Mouse (Mus musculus) T-helper 1 cell (primary cell): ENCODE data around the gene Bend4.

ENCODE experiments used
- in situ Hi-C: fragments of 300-600 bp; cut with MboI, MseI; formaldehyde crosslinking; loops from one replicate; pipeline ENCODE4 v1.15.1; 2025; ENCODE audit warnings: high pct_unique_total_duplicates

Gene Bend4

DNA sequence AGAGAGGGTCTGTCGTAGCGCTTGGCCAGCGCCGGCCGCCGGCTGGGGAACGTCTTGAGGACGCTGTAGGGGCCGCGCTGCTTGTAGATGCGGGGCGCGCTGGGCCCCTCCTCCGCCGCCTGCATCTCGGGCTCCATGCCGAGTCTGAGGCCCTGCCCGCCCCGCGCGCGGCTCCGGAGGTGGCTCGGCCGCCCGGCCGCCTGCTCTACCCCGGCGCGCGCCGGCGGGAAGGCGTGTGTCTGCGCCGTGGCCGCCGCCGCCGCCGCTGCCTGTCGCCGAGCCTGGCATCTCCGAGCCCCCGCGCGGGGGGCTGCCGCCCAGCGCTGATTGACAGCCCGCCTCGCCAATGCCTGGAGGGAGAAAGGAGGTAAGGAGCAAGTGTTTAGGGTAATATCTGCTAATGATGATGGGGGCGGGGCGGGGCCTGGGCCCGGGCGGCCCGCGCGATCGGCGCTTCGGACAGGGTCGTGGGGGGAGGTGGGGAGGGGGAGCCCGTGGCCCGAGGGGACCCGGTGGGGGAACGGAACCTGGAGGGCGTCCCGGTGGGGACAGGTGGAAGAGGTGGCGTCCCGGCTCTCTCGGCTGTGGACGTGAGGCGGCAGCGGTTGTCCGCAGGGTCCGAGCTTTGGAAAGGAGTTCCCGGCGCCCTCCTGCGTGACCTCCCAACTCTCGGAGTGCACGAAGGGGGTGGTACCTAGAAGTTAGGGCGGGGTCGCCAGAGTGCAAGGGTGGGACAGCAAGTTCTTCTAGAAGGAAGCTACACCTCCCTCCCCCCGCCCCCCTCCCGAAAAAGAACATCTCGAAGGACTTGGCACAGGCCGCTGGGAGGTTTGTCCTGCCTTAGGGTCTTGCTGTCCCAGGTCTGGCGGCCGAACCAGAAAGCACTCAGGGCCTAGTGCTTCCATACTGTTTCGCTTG lies at the start of gene Bend4:
Gene Bend4 (minus strand): TSS at position 868 of the 918 bp plus-strand sequence.
- in situ Hi-C loops: no loop called here

- in situ Hi-C loops: no loop called here
Measured at GRCm38 (mm10) chr5:67473723-67474122, 45.6 kb upstream of the Bend4 start.

- in situ Hi-C loops: no loop called here
Measured at GRCm38 (mm10) chr5:67473094-67473493, 45.0 kb upstream of the Bend4 start.

DNA sequence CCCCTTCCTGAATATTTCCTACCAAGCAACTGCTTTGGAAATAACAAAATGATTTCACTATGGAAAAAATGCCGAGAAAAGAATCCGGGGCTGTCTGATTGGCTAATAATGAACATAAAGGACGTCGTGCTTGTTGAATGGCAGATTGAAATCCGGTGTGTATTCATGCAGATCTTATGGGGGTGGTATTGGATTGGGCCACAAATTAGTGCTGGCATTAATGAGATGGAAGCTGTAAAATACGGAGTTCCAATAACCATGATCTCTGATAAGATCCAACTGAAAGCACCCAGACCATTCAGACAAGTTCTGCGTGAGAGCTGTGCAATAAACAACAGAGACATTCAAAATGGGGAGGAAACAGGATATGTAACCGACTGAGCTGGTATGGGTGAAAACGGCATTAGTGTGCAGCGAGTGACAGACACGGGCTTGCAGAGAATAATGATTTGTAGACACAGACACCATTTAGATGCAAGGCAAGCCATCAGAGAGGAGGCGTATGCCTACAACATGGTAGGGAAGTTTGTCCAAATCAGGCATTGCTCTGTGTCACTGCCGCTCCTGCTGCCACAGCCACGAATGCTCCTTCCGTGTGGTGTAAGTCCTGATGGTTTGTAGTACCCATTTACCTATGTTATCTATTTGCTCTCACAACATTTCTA lies 38.9 kb upstream of the Bend4 start:
- in situ Hi-C loops: no loop called here

DNA sequence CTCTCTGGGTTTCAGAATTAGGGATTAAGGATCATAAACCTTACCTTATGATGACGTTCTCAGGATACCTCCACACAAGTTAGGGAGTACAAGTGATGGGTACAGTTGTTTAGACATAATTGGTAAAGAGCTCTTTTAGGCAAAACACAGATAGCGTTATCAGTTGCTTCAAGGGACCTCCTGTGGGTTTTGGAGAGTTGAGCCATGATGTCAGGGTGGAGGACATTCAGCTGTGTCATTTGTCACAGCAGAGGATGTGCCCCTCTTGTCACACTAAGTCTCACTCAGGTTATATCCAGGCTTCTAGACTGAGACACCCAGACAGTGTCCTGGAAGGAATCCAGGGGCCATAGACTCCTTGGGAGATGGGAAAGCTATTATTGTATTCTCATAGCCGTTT lies 36.8 kb upstream of the Bend4 start:
- in situ Hi-C loops: no loop called here

GRCm38 (mm10) chr5:67463636-67464035 lies 35.5 kb upstream of the Bend4 start:
- in situ Hi-C loops: no loop called here

DNA sequence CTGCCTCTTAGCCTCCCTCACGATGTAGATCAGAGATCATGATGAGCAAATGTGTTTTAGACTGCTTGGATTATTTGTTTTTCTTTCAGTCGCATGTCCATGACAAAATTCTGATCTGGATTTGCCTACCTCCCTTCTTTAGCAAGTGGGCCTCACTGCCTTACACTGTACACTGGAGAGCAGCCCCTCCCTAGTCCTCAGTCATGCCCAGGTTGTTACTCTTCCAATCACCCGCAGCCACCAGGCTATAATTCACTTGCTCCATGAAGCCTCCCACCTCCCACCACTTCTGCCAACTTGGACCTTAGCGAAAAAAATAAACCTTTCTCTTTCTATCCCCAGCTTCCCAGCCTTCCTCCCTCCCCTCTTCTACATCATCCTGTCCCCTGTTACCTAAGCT lies 34.2 kb upstream of the Bend4 start:
- in situ Hi-C loops: no loop called here

DNA sequence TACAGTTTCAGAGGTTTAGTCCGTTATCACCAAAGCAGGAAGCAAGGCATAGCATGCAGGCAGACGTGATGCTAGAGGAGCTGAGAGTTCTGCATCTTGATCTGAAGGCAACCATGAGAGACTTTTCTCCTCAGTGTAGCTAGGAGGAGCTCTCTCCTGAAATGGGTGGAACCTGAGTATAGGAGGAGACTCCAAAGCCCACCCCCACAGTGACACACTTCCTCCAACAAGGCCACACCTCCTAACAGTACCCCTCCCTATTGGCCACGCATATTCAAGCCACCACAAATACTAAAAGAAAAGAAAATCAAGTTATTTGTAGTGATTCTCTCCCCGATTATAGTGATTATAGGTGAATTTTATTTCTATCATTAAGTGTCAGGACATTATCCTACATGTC lies 28.7 kb upstream of the Bend4 start:
- in situ Hi-C loops: no loop called here

DNA sequence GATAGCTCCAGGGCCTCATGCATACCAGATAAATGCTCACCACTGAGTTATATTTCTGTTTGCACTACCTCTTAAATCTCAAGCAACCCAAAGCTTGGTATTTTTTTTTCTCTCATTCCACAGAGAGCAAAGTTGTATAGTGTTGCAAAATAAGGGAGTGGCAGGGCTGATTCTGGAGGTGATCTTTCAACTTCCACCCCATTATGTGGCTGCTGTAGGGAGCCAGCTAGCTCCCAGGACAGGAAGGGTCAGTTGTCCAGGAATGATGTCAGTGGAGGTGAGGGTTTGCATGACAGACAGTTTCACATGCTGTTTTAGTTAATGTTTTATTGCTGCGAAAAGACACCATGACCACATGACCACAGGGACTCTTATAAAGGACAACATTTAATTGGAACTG lies 26.2 kb upstream of the Bend4 start:
- in situ Hi-C loops: no loop called here

GRCm38 (mm10) chr5:67449957-67450630 lies 22.0 kb upstream of the Bend4 start:
- in situ Hi-C loops: no loop called here

DNA sequence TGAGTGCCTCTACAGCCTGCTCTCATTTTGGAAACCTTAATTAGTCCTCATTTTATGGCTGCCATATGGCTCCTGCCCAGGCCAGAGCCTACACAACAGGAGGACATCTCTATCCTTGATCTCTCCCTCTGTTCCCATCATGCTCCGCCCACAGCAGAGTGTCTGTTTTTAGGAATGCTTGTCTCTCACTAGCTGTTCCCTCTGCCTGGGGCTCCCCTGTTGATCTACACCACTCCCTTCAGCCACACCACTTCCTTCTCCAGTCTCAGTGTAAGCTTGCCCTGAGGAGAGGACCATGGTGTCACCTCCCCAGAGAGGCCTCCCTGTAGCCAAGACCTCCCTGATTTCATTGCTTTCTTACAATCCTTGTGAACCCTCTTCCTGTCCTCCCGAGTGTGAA lies 18.4 kb upstream of the Bend4 start:
- in situ Hi-C loops: no loop called here

GRCm38 (mm10) chr5:67444217-67445050 lies 16.3 kb upstream of the Bend4 start:
- in situ Hi-C loops: no loop called here

DNA sequence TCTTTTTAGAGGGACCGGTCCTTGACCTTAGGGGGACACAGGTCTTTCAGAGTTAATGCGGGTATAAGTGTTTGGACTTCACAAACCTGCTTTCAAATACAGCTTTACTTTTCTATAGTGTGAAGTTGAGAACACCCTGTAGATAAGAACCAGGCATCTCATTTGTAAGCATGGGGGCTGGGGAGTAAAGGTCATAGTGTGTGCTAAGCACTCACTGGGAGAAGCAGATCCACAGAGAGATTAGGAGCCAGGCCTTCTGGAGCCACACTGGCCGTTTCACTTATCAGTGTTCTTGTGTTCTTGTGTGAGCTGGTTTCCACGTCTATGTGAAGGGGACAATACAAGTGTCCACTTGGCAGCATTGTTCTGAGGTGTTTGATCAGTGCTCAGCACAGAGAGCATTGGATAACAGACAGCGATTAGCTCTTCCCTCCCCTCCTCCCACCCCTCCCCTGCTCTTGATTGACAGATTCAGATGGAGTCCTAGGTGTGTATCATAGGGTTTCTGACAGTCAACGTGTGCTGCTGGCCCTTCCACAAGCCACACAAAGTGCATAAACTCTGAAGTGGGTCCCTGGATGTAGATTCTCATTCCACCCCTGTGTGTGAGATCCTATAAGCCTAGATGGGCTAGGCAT lies 14.8 kb upstream of the Bend4 start:
- in situ Hi-C loops: no loop called here

GRCm38 (mm10) chr5:67440563-67440962 lies 12.5 kb upstream of the Bend4 start:
- in situ Hi-C loops: no loop called here

DNA sequence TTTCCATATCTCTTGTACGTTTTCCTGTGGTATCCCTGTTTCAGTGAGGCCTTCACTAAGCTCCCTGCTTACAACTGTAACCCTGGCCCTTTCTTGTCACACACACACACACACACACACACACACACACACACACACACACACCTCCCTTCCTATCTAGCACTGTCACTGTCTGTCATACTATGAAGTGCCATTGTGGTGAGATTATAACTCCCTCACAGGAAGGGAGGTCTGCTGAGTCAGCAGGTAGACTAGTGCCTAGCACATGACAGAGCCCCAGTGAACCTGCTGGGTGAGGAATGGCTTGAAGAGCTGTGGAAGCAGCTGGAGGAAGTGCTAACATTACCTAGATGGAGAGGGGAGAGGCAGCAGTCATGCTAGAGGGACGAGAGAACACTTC lies 9.3 kb upstream of the Bend4 start:
- in situ Hi-C loops: no loop called here

GRCm38 (mm10) chr5:67426478-67427442 lies 1.4 kb downstream of the Bend4 start:
- in situ Hi-C loops: no loop called here

- in situ Hi-C loops: no loop called here
Measured at GRCm38 (mm10) chr5:67426011-67426410, 2.1 kb downstream of the Bend4 start.

- in situ Hi-C loops: loop anchor here (5.0 kb wide), 1 partner anchor 47 kb away; no protein-coding TSS in a partner anchor
Measured at GRCm38 (mm10) chr5:67424636-67425035, 3.5 kb downstream of the Bend4 start.

DNA sequence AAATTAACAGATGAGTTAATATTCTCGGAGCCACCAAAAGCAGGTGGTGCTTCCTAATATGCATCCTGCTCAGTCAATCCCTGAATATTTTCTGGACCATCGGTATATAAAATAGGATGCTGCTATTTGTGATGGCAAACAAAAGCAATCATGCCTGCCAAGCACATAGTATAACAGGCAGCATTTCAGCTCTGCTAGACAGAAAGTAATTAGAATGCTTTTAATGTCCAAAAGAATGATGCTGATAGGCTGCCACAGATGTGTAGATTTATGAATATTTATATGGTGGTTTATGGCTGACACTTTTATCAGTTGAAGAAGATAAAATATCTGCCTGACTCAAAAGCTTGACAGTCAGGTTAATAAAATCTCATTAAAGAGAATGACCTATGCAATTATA lies 4.1 kb downstream of the Bend4 start:
- in situ Hi-C loops: loop anchor here (5.0 kb wide), 1 partner anchor 47 kb away; no protein-coding TSS in a partner anchor

DNA sequence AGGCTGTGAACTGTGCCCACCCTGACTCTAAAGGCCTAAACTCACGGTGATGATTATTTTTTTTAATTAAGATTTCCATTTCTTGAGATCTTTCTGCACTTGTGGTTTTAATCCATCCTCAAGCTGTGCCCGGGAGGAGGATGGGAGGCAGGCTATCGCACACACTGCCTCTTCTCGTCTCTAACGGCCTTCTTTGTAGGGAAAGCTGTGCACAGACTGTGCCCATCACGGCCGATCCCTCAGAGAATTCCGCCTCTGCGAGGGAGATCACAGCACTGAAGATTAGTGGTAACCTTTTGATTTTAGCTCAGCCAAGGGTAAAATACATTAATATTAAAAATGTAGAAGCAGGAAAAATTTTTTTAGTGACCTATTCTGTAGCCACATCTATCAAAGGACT lies 4.8 kb downstream of the Bend4 start:
- in situ Hi-C loops: loop anchor here (5.0 kb wide), 1 partner anchor 46 kb away; no protein-coding TSS in a partner anchor
